Mouse (Mus musculus) kidney, embryonic 15.5 days (tissue): ENCODE data around the gene Drap1. TPM values are rescaled to one million over a fixed set of nuclear protein-coding genes. Genes with fewer than 3 reads are reported as not detected.

Experiments
- polyA plus RNA-seq: library from polyadenylated mRNA; unstranded; fragments of >200 nt; fragmentation: Nextera tagmentation; extraction: Ambion mirVana; gene quantifications from 2 replicates; pipeline ENCODE4 v1.2.1, GENCODE M21; 2015

Gene Drap1
- polyA plus RNA-seq, 1 experiment from 2014 or later = 248 TPM

Other genes with a start within 250 kb of the Drap1 start
- 23.2 and 25.0 TPM in 2 replicates for gene Pacs1, start 151.9 kb downstream of the Drap1 start, polyA plus RNA-seq
- 351 and 362 TPM in 2 replicates for gene Sf3b2, start 129.5 kb downstream of the Drap1 start, polyA plus RNA-seq
- 3.8 and 3.9 TPM in 2 replicates for gene Gal3st3, start 126.6 kb downstream of the Drap1 start, polyA plus RNA-seq
- not detected in 2 replicates for gene Catsper1, start 89.2 kb downstream of the Drap1 start, polyA plus RNA-seq
- 0.45 and 1.2 TPM in 2 replicates for gene Cst6, start 75.4 kb downstream of the Drap1 start, polyA plus RNA-seq
- 58.4 and 59.3 TPM in 2 replicates for gene Eif1ad, start 58.2 kb downstream of the Drap1 start, polyA plus RNA-seq
- gene Banf1, start 57.8 kb downstream of the Drap1 start, polyA plus RNA-seq = 477 and 508 TPM in 2 replicates
- gene Sart1, start 36.3 kb downstream of the Drap1 start, polyA plus RNA-seq = 82.0 and 87.6 TPM in 2 replicates
- gene Tsga10ip, start 22.5 kb downstream of the Drap1 start, polyA plus RNA-seq = 0.30 and 0.57 TPM in 2 replicates
- gene AI837181, start 165 bp upstream of the Drap1 start, polyA plus RNA-seq = 54.2 and 59.0 TPM in 2 replicates
- gene Fosl1, start 22.6 kb upstream of the Drap1 start, polyA plus RNA-seq = 0.39 TPM in 1 of 2 replicates, not detected in the other
- gene Ccdc85b, start 32.9 kb upstream of the Drap1 start, polyA plus RNA-seq = 10.1 and 11.3 TPM in 2 replicates
- gene Fibp, start 35.6 kb upstream of the Drap1 start, polyA plus RNA-seq = 119 and 128 TPM in 2 replicates
- 1.1 and 1.5 TPM in 2 replicates for gene Ctsw, start 43.5 kb upstream of the Drap1 start, polyA plus RNA-seq
- gene Efemp2, start 49.0 kb upstream of the Drap1 start, polyA plus RNA-seq = 156 and 179 TPM in 2 replicates
- gene Mus81, start 63.4 kb upstream of the Drap1 start, polyA plus RNA-seq = 37.0 and 47.4 TPM in 2 replicates
- gene Cfl1, start 65.5 kb upstream of the Drap1 start, polyA plus RNA-seq = 2,798 and 2,930 TPM in 2 replicates
- 0.30 and 0.32 TPM in 2 replicates for gene 1700020D05Rik, start 78.8 kb upstream of the Drap1 start, polyA plus RNA-seq
- gene Snx32, start 85.6 kb upstream of the Drap1 start, polyA plus RNA-seq = 7.5 and 9.3 TPM in 2 replicates
- 11.3 and 12.0 TPM in 2 replicates for gene Ovol1, start 135.7 kb upstream of the Drap1 start, polyA plus RNA-seq
- 9.7 and 10.8 TPM in 2 replicates for gene Ap5b1, start 143.0 kb upstream of the Drap1 start, polyA plus RNA-seq
- 158 and 163 TPM in 2 replicates for gene Rnaseh2c, start 176.9 kb upstream of the Drap1 start, polyA plus RNA-seq
- 53.5 and 58.8 TPM in 2 replicates for gene Kat5, start 185.3 kb upstream of the Drap1 start, polyA plus RNA-seq
- 47.3 and 52.4 TPM in 2 replicates for gene Rela, start 212.5 kb upstream of the Drap1 start, polyA plus RNA-seq
- gene Sipa1, start 238.7 kb upstream of the Drap1 start, polyA plus RNA-seq = 30.8 and 39.8 TPM in 2 replicates